Mouse (Mus musculus): Measurements from ENCODE around the gene Mosmo.

GRCm38 (mm10) chr7:120751330-120751729 lies 73.9 kb downstream of the Mosmo start:
- no peak for TF ChIP-seq CTCF (IDR thresholded peaks at IDR 0.05; ENCODE audit: low read depth)
- no peak for TF ChIP-seq EP300 (IDR thresholded peaks at IDR 0.05; ENCODE audit: low read depth)

Data from heart, postnatal 0 days (tissue).